Mouse (Mus musculus) thymus, postnatal 4 days (tissue): Measurements from ENCODE around the gene Mark4.

Source experiments
- DNase-seq: peaks from one replicate; pipeline ENCODE4 v3.0.0; 2021

The Mark4 gene

GRCm38 (mm10) chr7:19458591-19459111 is at the start of gene Mark4:
Gene Mark4, minus strand, starts transcription at chr7:19458821.
- peak; percentile 86 for DNase-seq

GRCm38 (mm10) chr7:19507612-19507981 is 49.0 kb upstream of the Mark4 start:
- DNase-seq, result peak; percentile 40

DNA sequence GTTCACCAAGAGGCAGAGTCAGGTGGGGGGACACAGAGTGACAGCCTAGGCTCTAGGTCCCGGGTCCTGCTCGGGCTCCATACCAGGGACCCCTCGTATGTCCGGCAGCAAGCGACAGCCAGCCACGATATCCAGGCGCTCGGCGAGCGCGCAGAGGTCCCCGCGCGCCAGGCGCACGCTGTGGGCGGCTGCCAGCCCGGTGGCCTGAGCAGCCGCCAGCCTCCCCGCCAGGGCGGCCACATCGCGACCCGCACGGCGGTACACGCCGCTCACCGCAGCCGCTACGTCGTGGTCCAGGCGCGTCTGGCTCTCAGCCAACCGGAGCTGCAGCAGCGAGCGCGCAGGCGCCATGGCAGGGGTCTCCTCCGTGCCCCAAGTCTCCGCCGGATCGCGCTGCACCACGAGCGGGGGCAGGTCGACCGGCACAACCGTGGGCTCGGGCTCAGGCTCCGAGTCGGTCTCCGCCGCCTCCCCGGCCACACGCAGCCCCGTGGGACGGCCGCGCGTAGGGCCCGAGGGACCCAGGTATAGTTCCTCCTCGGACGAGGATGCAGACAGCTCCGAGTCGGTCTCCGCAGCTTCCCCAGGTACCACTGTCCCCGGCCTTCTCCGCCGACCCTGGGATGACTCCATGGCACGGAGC is 48.5 kb upstream of the Mark4 start:
- peak; percentile 79 for DNase-seq

DNA sequence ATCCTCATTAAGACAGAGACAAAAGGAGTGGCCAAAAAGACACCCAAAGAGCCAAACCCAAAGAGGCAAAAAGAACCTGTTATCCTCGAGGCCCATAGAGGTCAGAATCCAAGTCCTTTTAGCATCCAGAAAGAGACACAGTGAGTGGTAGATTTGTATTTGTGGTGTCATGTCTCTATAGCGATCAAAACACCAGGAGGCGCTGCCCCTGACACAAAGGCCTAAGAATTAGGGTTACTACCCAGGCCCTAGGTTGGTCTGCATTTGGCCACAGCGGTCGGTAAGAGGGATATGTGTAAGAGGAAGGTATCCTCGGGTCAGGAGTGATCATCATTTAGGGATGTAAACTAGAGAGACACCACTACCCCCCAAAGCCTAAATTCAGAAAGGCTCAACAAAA is 47.7 kb upstream of the Mark4 start:
- DNase-seq, result peak; percentile 44

- DNase-seq, result peak; percentile 63
Observed at GRCm38 (mm10) chr7:19503481-19504068, 45.0 kb upstream of the Mark4 start.

DNA sequence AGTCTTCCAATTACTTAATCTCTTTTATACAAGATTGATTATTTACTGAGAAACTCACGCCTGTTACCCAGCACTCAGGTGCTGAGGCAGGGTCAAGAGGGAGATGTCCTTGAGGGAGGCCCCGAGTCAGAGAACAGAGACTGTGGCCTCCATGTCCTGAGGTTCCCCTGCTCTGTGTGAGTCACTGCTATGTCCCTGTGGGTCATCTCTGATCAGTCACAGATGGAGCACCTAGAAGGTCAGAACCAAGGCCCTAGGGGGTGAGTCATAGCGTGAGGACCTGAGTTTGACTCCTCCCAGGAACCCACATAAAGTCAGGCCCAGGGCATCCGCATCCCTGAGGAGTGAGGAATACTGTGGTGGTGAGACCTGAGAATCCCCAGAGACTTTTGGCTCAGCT is 43.0 kb upstream of the Mark4 start:
- DNase-seq, result no peak

DNA sequence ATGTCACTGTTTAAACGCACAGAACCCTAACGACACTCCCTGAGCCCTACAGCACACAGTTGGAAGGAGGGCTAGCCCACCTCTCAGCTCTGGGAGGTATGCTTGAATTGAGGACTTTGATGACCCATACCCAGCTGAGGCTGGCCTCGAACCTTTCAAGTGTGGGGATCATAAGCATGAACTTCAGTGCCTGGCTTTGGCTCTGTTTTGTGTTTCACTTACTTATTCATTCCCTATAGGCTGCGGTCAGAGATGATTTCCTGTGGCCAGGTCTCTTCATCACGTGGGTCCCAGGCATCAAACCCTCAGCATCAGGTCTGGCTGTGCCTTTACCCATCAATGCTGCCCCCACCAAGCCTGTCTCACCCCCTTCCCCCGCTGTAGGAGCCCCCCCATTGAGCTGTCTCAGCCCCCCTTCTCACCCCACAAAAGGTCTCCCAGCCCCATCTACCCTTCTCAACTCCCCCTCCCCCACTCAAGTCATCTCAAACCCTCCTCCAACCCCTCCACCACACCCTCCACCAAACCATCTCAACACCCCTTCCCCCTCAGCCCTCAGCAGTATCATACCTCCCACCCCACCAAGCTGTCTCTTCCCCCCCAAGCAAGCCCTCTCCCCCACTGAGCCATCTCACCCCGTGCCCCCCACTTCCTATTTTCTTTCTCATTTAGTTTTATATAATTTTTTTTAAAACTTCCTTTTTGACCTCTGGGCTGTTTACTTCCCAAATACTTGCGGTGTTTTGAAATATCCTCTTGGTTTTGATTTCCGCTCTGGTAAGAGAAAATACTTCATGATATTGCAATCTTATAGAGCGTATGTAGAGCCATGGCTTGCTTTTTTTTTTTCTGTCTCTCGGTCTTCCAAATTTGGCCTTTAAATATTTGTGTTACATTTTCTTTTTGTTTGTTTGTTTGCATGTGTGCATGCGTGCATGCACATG is 42.1 kb upstream of the Mark4 start:
- no peak for DNase-seq

- no peak for DNase-seq
Observed at GRCm38 (mm10) chr7:19498326-19498725, 39.7 kb upstream of the Mark4 start.

DNA sequence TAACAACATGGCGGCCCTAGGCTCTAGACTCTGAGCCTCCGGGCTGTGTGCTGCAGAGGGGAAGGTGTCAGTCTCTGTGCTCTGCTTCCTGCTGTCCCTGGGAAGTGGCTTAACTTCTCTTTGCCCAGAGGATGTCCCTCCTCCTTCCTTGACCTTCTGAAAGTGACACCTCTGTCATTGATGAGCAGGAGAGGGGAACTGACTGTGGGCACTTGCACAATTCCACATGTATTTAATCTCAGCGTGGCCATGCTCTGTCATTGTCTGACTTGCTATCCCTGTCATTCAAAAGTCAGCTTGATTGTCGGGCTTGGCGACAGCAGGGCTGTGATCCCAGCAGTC is 37.6 kb upstream of the Mark4 start:
- no peak for DNase-seq

GRCm38 (mm10) chr7:19495521-19496213 is 37.0 kb upstream of the Mark4 start:
- DNase-seq, result no peak

DNA sequence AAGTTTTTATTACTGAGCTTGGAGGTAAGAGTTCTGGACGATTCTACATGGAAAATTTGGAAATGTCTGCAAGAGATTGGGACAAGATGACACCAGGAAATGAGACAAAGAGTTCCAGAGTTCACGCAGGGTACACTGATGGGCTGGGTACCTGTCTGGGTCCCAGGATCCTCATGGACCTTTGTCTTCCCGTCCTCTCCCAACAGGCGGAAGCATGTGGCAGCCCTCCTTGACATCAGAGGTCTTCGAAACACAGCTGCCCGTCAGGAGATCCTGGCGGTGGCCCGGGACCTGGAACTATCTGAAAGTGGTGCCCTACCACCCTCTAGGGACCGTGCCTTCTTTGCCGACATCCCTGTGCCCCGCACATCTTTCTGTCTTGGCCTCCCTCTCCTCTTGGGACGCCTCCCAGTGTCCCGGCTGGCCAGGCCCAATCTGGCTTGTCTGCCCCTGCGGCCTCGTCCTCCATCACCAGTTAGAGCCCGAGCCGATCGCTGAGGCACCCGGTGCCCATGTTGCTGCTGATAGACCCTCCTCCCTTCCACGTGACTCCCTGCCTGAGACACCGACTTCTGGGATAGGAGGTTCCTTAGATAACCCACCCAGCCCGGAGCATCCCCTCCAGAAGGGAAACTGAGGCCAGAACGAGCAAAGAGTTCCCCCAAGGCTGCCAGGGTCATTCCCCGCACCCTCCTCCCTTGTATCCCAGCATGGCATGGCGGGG is 36.3 kb upstream of the Mark4 start:
- DNase-seq, result no peak

- peak; percentile 43 for DNase-seq
Observed at GRCm38 (mm10) chr7:19491731-19492130, 33.1 kb upstream of the Mark4 start.

DNA sequence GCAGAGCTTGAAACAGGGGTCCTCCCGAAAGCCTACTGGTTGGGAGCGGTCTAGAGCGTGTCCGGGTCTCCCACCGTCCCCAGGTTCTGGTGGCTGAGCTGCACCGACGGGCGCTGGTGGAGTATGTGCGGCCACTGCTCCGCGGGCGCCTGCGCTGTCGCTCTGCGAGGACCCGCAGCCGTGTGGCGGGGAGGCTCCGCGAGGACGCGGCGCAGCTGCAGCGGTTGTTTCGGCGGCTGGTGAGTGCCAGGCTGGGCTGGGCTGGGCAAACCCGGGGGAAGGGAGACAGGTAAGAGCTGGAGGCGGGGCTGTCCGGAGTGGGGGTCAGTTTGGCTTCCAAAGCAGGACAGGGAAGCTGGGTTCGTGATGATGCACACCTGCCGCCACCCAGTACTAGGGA is 30.9 kb upstream of the Mark4 start:
- no peak for DNase-seq

DNA sequence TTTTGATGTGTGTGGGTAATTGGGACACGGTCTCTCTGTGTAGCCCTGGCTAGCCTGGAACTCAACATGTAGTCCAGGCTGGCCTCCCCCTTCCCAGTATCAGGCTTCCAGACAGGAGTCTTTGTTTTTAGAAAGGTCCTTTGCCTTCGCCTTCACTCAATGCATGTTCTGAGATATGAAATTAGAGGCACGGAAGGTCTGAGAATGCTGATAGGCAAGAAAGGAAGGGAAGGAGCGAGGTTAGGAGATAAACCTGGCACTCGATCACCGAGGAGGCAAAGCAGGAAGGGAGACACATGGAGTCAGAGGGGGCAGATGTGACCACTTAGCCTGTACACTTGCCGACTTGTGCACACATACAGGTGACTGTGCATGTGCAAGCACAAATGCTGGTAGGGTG is 27.9 kb upstream of the Mark4 start:
- DNase-seq, result no peak

GRCm38 (mm10) chr7:19485488-19485887 is 26.9 kb upstream of the Mark4 start:
- DNase-seq, result no peak

- no peak for DNase-seq
Observed at GRCm38 (mm10) chr7:19483281-19483680, 24.7 kb upstream of the Mark4 start.

GRCm38 (mm10) chr7:19477624-19478384 is 19.2 kb upstream of the Mark4 start:
- DNase-seq, result no peak

DNA sequence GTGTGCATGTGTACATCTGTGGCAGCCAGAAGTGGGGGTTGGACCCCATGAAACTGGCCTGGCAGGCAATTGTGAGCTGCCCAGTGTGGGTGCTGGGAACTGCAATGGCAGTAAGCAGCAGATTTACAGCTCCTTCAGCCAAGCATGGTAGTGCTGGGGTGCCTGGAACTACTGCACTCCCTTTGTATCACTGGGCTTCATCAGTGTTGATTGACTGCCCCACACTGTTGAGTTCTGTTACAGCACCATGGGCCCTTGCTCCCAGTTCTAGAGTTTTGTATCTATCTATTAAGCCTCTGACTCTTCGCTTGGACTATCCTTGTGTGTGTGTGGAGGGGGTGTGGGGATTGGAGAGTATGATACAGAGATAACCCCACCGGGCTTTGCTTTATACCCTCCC is 18.5 kb upstream of the Mark4 start:
- DNase-seq, result no peak

GRCm38 (mm10) chr7:19473875-19474443 is 15.3 kb upstream of the Mark4 start:
- DNase-seq, result peak; percentile 78

GRCm38 (mm10) chr7:19472403-19472802 is 13.8 kb upstream of the Mark4 start:
- no peak for DNase-seq

- no peak for DNase-seq
Observed at GRCm38 (mm10) chr7:19470308-19470707, 11.7 kb upstream of the Mark4 start.
